Mouse (Mus musculus): Measurements from ENCODE around the gene Slc15a3. TPM values are rescaled to one million over a fixed set of nuclear protein-coding genes. Genes with fewer than 3 reads are reported as not detected.

Gene Slc15a3
- polyA plus RNA-seq, 1 experiment from 2014 or later = 0.29 TPM

- H3K9ac ChIP-seq = no peak overlapping the region
- H3K27me3 ChIP-seq (ENCODE audit: control insufficient read depth, insufficient read depth, low read length) = no peaks in the 10 kb centered on the region
- no peak overlapping the region for H3K27ac ChIP-seq
- H3K36me3 ChIP-seq (replicated peaks; ENCODE audit: control insufficient read depth, insufficient read depth) = peaks cover 53% of the 10 kb centered on the region
- no peak overlapping the region for H3K4me3 ChIP-seq (replicated peaks; ENCODE audit: low read length)
- no peak for DNase-seq (ENCODE audit: low spot score)
- H3K9me3 ChIP-seq (ENCODE audit: control insufficient read depth, low read length) = no peaks in the 10 kb centered on the region
- WGBS = 53% methylated on average over 2 of the region's 2 CpGs
- H3K4me2 ChIP-seq (replicated peaks) = no peak overlapping the region
- ATAC-seq (ENCODE audit: low FRiP score) = 0 out of 2 replicates have a peak, but pooled peaks have one; percentile 7
- no peaks in the 10 kb centered on the region for H3K4me1 ChIP-seq (replicated peaks; ENCODE audit: control insufficient read depth, insufficient read depth, low read length)
These were observed 17.0 kb downstream of the Slc15a3 start for GRCm38 (mm10) chr19:10856520-10856919.

- Histone ChIP-seq H3K4me1 (replicated peaks; ENCODE audit: control insufficient read depth, insufficient read depth, low read length) (no peaks in the 10 kb centered on the region), H3K4me3 (replicated peaks; ENCODE audit: low read length) (no peak overlapping the region), H3K9me3 (ENCODE audit: control insufficient read depth, low read length) (no peaks in the 10 kb centered on the region), H3K27ac (no peak overlapping the region), H3K36me3 (replicated peaks; ENCODE audit: control insufficient read depth, insufficient read depth) (peaks cover 89% of the 10 kb centered on the region), H3K4me2 (replicated peaks) (no peak overlapping the region), H3K9ac (no peak overlapping the region), H3K27me3 (ENCODE audit: control insufficient read depth, insufficient read depth, low read length) (no peaks in the 10 kb centered on the region)
- DNase-seq (ENCODE audit: low spot score) (no peak), ATAC-seq (ENCODE audit: low FRiP score) (no peak)
- WGBS = 48% methylated on average over 22 of the region's 22 CpGs
These were observed 20.6 kb downstream of the Slc15a3 start for GRCm38 (mm10) chr19:10860072-10860497.

DNA sequence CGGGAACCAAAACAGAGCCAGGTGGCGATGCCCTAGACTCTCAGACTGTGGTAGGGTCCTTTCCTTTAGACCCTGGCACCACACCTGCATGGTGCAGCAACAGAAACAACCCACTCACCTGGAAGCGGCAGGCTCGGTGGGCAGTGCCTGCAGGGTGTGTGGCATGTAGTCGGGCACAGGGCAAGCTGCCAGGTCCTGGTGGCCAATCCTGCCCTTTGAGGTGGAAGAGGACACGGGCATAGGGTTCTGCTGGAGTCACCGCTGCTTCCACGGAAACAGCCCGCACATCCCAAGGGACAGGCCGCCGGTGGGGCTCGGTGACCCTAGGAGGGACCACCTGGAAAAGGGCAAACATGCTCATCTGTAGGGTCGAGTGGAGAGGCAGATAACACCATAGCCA, 26.8 kb downstream of the Slc15a3 start:
- Histone ChIP-seq H3K4me1 (replicated peaks; ENCODE audit: control insufficient read depth, insufficient read depth, low read length) (peaks cover 25% of the 10 kb centered on the region), H3K27ac (no peak overlapping the region), H3K4me3 (replicated peaks; ENCODE audit: low read length) (no peak overlapping the region), H3K9me3 (ENCODE audit: control insufficient read depth, low read length) (no peaks in the 10 kb centered on the region), H3K36me3 (replicated peaks; ENCODE audit: control insufficient read depth, insufficient read depth) (peaks cover 64% of the 10 kb centered on the region), H3K27me3 (ENCODE audit: control insufficient read depth, insufficient read depth, low read length) (no peaks in the 10 kb centered on the region), H3K9ac (no peak overlapping the region), H3K4me2 (replicated peaks) (no peak overlapping the region)
- ATAC-seq (ENCODE audit: low FRiP score) (no peak), DNase-seq (ENCODE audit: low spot score) (no peak)
- 85% methylated on average over 13 of the region's 13 CpGs for WGBS

DNA sequence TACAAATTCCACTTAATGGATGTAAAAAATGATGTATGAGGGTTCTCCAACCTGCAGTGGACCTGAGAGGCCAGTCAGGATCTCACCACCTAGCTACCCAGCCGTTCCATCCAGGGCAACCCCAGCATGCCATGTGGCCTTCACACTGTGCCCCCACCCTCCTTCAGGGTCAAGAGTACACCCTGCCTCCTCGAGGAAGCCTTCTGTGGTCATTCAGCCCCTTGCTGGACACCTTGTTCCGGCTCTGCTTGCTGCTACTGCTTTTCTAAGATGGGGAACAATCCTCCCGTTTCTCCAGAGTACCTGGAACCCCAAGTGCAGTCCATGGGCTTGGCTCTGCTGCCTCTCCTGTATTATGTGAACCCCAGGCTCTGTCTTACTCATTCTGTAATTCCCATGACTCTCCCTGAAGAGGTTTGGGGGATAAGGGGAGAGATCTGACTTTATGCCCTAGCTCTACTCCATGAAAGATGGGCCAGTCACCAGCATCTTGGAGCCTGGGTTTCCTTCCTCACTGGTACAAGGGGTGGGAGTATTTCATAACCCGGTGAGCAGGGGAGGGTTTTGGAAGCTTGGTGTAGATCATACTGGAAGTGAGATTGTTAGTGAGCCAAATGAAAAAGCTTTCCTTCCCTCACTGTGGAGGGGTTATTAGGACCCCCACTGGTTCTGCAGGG, 28.6 kb downstream of the Slc15a3 start:
- WGBS = 23% methylated on average over 5 of the region's 5 CpGs
- Histone ChIP-seq H3K27me3 (ENCODE audit: control insufficient read depth, insufficient read depth, low read length) (no peaks in the 10 kb centered on the region), H3K27ac (peak overlapping the region; percentile 95; the same call in 1 of the 2 replicates), H3K9ac (peak overlapping the region; percentile 99), H3K4me1 (replicated peaks; ENCODE audit: control insufficient read depth, insufficient read depth, low read length) (peaks cover 25% of the 10 kb centered on the region), H3K4me3 (replicated peaks; ENCODE audit: low read length) (peak overlapping the region; percentile 94), H3K36me3 (replicated peaks; ENCODE audit: control insufficient read depth, insufficient read depth) (peaks cover 64% of the 10 kb centered on the region), H3K4me2 (replicated peaks) (peak overlapping the region; percentile 94), H3K9me3 (ENCODE audit: control insufficient read depth, low read length) (no peaks in the 10 kb centered on the region)
- ATAC-seq (ENCODE audit: low FRiP score) (no peak), DNase-seq (ENCODE audit: low spot score) (no peak)

DNA sequence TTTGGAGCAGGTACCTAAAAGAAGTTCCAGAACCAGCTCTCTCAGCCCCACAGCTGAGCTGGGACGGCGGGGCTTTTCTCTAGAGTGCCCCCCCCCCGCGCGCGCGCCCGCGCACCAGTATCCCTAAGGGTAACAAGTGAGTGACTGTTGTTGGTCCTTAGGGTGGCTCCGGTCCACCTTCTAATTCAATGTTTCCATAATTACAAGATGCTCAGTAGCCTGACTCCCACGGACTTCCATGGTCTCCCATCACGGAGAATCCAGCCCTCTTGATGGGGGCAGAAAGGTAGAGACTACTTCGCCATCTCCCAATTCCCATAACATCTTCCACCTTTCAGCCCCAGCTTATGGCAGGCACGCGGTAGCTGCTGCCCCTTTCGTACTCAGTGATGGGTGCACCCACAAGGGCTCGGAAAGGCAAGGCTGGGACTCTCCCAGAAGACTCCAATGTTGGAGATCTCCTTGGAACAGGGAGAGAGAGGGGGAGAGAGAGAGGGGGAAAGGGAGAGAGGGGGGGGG, 29.2 kb downstream of the Slc15a3 start:
- H3K9me3 ChIP-seq (ENCODE audit: control insufficient read depth, low read length) = no peaks in the 10 kb centered on the region
- DNase-seq (ENCODE audit: low spot score) (no peak), ATAC-seq (ENCODE audit: low FRiP score) (peak; percentile 25; the same call in 1 of the 2 replicates)
- H3K27ac ChIP-seq = peak overlapping the region; percentile 95
- H3K4me3 ChIP-seq (replicated peaks; ENCODE audit: low read length) = peak overlapping the region; percentile 94
- peaks cover 25% of the 10 kb centered on the region for H3K4me1 ChIP-seq (replicated peaks; ENCODE audit: control insufficient read depth, insufficient read depth, low read length)
- H3K4me2 ChIP-seq (replicated peaks) = peak overlapping the region; percentile 94
- under 1% methylated on average over 17 of the region's 17 CpGs for WGBS
- peak overlapping the region; percentile 99 for H3K9ac ChIP-seq
- no peaks in the 10 kb centered on the region for H3K27me3 ChIP-seq (ENCODE audit: control insufficient read depth, insufficient read depth, low read length)
- peaks cover 64% of the 10 kb centered on the region for H3K36me3 ChIP-seq (replicated peaks; ENCODE audit: control insufficient read depth, insufficient read depth)

DNA sequence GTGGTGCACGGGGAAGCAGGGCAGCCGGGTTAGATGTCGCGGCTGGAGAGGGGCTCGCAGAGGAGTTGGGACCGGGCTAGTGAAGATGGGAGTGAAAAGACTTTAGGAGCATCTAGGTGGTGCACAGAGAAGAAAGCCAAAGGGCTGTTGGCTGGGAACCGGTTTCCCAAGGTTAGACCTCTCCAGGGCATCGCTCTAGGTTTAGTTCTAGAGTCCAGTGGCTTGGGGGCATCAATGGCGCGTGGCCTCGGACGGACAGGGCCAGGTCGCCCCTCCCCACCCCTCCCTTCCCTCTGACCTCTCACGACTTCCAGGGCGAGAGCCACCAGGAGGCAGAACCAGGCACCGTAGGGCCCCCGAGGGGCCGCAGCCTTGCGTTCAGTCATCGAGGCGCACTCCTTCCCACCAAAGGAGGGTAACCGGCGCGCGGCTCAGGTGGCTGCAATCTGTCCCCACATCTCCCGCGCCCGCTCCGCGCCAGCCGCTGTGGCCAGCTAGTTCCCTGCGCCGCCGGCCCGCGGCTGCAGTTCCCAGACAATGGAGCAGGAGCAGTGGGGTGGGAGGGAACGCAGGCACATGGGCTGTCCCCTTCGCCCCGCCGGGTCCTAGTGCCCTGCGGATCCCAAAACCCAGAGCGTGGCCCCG, 29.8 kb downstream of the Slc15a3 start:
- under 1% methylated on average over 37 of the region's 43 CpGs for WGBS
- H3K27me3 ChIP-seq (ENCODE audit: control insufficient read depth, insufficient read depth, low read length) = no peaks in the 10 kb centered on the region
- DNase-seq (ENCODE audit: low spot score) (peak; percentile 82), ATAC-seq (ENCODE audit: low FRiP score) (peak; percentile 94)
- peak overlapping the region; percentile 94 for H3K4me3 ChIP-seq (replicated peaks; ENCODE audit: low read length)
- H3K4me1 ChIP-seq (replicated peaks; ENCODE audit: control insufficient read depth, insufficient read depth, low read length) = peaks cover 25% of the 10 kb centered on the region
- H3K27ac ChIP-seq = peak overlapping the region; percentile 95
- peaks cover 62% of the 10 kb centered on the region for H3K36me3 ChIP-seq (replicated peaks; ENCODE audit: control insufficient read depth, insufficient read depth)
- H3K9ac ChIP-seq = peak overlapping the region; percentile 99
- no peaks in the 10 kb centered on the region for H3K9me3 ChIP-seq (ENCODE audit: control insufficient read depth, low read length)
- peak overlapping the region; percentile 94 for H3K4me2 ChIP-seq (replicated peaks)

- H3K27ac ChIP-seq = peak within 1 kb of the TSS; percentile 95
- no peaks in the 10 kb centered on the region for H3K27me3 ChIP-seq (ENCODE audit: control insufficient read depth, insufficient read depth, low read length)
- H3K4me2 ChIP-seq (replicated peaks) = peak within 1 kb of the TSS; percentile 94
- ATAC-seq (ENCODE audit: low FRiP score) (peak; percentile 32), DNase-seq (ENCODE audit: low spot score) (no peak)
- H3K36me3 ChIP-seq (replicated peaks; ENCODE audit: control insufficient read depth, insufficient read depth) = peaks cover 56% of the 10 kb centered on the region
- peaks cover 25% of the 10 kb centered on the region for H3K4me1 ChIP-seq (replicated peaks; ENCODE audit: control insufficient read depth, insufficient read depth, low read length)
- WGBS = 1% methylated on average over 8 of the region's 8 CpGs
- H3K9me3 ChIP-seq (ENCODE audit: control insufficient read depth, low read length) = no peaks in the 10 kb centered on the region
- H3K9ac ChIP-seq = peak within 1 kb of the TSS; percentile 99
- peak within 1 kb of the TSS; percentile 94 for H3K4me3 ChIP-seq (replicated peaks; ENCODE audit: low read length)
These were observed 30.5 kb downstream of the Slc15a3 start, which contains the start of gene Tmem132a for GRCm38 (mm10) chr19:10869886-10870527. Tmem132a (minus strand) TSS chr19:10869940.

GRCm38 (mm10) chr19:10870676-10871075, 31.1 kb downstream of the Slc15a3 start:
- no peaks in the 10 kb centered on the region for H3K27me3 ChIP-seq (ENCODE audit: control insufficient read depth, insufficient read depth, low read length)
- H3K9me3 ChIP-seq (ENCODE audit: control insufficient read depth, low read length) = no peaks in the 10 kb centered on the region
- WGBS = 90% methylated on average over 3 of the region's 3 CpGs
- no peak overlapping the region for H3K27ac ChIP-seq
- no peak for ATAC-seq (ENCODE audit: low FRiP score)
- H3K4me3 ChIP-seq (replicated peaks; ENCODE audit: low read length) = 0 out of 2 replicates have a peak overlapping the region, but pooled peaks have one; percentile 94
- H3K4me1 ChIP-seq (replicated peaks; ENCODE audit: control insufficient read depth, insufficient read depth, low read length) = peaks cover 25% of the 10 kb centered on the region
- H3K9ac ChIP-seq = no peak overlapping the region
- no peak for DNase-seq (ENCODE audit: low spot score)
- peaks cover 49% of the 10 kb centered on the region for H3K36me3 ChIP-seq (replicated peaks; ENCODE audit: control insufficient read depth, insufficient read depth)
- H3K4me2 ChIP-seq (replicated peaks) = no peak overlapping the region

Data from hindbrain, embryonic 14.5 days (tissue).